Mouse (Mus musculus) olfactory bulb, adult 2 months (tissue): Measurements from ENCODE around the gene Olfr1410.

Experiments
- CTCF ChIP-seq: fragments of 200-500 bp; IDR thresholded peaks from 2 replicates; pipeline ENCODE4 v1.5.1; 2012; ENCODE audit warnings: low read depth, mild to moderate bottlenecking, low read length, moderate library complexity; ENCODE audit not compliant: insufficient read depth
- POLR2A ChIP-seq: fragments of 200-500 bp; IDR thresholded peaks from 2 replicates; pipeline ENCODE4 v1.6.1; 2012; ENCODE audit warnings: mild to moderate bottlenecking, low read depth, low read length, moderate library complexity; ENCODE audit not compliant: insufficient read depth

GRCm38 (mm10) chr1:92651467-92651866 lies 45.9 kb downstream of the Olfr1410 start:
- TF ChIP-seq POLR2A (no peak), CTCF (no peak)
